Mouse (Mus musculus) CD4-positive, CD25-positive, alpha-beta regulatory T cell, adult 4 months (primary cell): Measurements from ENCODE around the gene Rpn2. TPM values are rescaled to one million over a fixed set of nuclear protein-coding genes. Genes with fewer than 3 reads are reported as not detected.

Experiments
- ATAC-seq: one replicate; pipeline ENCODE4 v1.8.0; 2017
- polyA plus RNA-seq, 2 experiments: library from polyadenylated mRNA; unstranded; fragments of 100-300 nt; shearing (Covaris generic); gene quantifications; one replicate each; pipeline ENCODE4 v1.2.1; 2017

The Rpn2 gene
- polyA plus RNA-seq, 2 experiments from 2014 or later, result 208 to 271 TPM

DNA sequence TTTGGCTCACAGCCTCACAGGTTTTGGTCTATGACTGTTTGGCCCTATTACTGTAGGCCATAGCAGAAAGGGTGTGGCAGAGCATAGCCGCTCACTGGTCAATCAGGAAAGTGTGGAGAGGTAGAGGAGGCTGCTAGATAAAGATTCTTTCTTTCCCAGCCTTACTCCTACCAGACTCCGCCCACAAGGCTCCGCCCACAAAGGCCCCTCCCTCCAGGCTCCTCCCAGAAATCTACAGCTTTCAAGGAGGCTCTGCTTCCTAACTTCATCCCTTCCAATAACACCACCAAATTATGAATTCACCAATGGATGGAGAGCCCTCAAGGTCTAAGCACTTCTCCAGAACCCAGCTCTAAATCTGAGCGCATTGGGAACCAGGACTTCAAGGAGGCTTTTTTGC lies 74.4 kb downstream of the Rpn2 start:
- ATAC-seq, result no peak

DNA sequence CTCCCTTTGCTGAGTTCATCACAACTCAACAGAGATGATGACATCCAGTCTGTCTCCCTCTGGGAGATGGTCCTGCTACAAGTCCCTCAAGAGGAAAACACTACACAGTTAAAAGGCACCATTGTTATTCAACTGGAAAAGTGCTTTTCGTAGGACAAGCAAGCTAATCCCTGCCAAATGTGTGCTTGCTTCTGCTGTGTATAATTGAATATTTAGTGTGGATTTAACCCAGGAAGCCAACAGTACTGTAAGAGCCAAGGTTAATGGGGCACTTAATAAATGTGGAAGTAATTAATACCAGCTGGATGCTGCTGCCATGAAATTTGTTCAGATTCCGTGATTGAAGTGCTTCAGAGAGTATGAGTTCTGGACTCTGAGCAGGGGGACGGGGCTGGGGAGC lies 75.3 kb downstream of the Rpn2 start:
- no peak for ATAC-seq

DNA sequence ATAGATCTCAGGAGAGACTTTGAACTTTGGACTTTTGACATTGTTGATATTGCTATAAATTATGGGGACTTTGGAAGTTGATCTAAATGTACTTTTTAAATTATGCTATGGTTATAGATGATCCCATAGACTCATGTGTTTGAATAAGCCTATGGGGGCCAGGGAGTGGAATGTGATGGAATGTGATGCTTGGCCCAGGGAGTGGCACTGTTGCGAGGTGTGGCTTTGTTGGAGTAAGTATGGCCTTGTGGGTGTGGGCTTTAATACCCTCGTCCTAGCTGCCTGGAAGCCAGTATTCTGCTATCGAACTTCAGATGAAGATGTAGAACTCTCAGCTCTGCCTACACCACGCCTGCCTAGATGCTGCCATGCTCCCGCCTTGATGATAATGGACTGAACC lies 81.2 kb downstream of the Rpn2 start:
- ATAC-seq, result no peak

DNA sequence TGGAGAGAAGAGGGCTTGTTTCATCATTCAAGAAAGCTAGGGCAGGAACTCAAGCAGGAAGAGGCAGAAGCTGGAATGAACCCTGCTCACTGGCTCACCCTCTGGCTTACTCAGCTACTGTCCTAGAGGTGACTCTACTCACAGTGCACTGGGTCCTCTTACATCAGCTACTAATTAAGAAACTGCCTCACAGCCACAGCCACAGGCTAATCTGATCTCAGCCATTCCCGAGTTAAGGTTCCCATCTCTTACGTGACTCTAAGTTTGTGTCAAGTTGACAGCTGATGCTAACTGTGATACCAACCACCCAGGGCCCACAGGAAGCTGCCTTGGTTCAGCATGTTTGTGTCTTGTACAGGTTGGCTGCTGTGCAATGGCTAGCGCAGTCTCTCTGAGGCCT lies 84.2 kb downstream of the Rpn2 start:
- no peak for ATAC-seq

DNA sequence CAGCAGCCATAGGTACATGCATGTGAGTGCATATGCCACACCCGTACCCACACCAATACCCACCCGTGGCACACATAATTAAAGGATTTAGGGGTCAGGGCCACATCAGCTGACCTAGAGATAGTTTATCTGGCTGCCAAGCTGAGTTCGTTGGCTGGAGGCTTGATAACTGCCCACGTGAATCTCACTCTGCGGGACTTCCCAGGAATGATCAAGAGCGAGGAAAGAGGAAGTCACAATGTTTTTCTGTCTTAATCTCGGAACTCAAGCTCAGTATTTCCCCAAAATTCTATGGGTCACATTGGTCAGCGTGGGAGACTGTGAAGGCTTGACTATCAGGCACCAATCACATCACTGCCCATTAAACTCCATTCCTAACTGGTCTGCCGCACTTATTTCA lies 87.9 kb downstream of the Rpn2 start:
- ATAC-seq, result no peak

DNA sequence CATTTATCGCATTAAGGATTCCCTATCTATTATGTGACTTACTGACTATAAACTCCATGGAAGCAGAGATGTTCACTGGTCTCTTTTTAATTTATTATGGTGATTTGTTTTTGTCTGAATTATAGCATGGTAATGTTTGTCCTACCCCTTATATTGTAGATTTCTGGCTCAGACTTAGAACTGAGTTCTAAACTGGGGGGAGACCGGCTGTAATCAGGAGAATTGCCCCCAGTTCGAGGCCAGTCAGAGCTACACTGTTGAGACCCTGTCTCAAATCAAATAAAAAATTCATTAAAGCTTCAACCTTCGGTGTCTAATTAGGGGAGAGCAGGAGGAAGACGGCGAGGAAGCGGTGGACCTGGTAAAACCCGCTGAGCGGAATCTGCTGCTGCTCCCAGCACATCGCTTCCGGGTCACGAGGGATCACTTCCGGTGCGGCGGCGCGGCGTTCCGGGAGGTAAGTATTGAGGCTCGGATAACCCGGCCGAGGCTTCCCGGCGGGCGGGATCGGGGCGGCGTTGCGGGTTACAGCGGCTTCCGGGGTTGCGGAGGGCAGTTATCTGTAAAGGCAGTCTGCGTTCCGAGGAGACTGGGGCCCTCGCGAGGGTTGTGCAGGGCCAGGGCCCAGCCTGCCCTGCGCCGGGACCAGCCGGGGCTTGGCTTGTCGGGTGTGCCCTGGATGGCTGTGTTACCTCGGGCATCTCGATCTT lies 88.5 kb downstream of the Rpn2 start, which contains the start of gene Manbal:
Gene Manbal, plus strand, starts transcription at position 411 of the 710 bp plus-strand sequence.
- ATAC-seq, result peak; percentile 94

DNA sequence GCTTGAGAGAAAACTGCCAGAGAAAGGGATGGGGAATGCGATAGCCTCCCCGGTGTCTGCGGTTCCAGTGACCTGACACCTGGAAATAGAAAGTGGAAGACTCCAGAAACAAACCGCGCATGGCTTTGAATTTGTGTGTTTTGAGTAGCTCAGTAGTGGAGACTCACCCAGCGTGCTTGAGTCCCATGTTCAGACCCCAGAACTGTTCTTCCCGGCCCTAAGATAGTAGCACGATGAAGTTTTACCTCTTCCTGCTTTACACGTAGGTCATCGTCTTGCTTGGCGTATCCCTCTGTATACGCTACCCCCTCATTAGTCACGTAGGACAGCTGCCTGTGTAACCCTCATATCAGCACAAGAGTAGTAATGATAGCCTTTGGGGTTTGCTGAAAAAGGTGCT lies 89.2 kb downstream of the Rpn2 start:
- peak; percentile 32 for ATAC-seq

DNA sequence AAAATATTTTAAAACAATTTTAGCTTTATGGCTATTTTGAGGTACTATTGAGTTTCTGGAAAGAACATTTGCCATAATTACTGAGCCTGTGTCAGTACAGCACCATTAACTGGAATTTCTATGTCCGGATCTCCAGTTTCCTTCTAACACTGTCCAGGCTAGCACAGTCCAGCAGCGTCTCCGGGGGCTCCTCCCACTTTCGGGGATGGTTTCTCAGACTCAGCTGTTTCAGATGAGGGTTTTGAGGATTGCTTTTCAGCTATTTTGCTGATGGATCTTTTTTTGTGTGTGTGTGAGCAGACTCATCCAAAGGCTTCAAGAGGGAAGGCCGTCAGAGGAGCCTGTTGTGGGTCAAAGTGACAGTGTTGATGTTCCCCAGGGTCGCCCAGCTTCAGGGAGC lies 92.9 kb downstream of the Rpn2 start:
- no peak for ATAC-seq

DNA sequence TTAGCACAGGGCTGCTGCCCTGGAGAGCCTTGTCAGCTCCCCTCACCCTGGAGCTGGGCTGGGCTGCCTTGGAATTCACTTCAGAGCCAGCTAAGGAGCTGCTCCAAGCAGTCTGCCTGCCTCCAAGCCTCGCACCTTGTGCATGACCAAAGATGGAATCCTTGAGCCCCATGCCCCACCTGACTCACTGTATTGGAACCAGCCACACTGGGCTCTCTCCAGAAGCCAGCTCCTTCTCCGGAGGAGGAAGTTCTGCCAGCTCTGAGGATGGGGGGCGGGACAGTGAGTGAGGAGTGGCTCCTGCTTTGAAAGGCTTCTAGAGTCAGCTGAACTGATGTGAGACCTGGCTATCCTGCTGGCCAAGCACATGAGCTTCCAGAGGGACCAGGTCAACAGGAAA lies 94.9 kb downstream of the Rpn2 start:
- no peak for ATAC-seq

DNA sequence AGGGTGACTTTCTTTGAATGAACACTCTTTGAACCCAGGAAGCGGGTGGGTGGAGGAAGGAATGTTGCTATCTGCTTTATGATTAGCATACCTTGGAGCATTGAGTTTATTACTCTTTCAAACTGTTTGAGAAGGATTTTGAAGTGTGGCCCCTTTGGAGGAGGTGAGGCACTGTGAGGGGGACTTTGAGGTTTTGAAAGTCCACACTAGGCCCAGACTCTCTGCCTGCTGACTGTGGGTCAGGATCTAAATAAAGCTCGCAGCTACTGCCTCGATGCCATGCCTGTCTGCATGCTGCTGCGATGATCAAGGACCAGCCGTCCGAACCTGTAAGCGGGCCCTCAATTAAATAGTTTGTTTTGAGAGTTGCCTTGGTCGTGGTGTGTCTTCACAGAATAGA lies 96.2 kb downstream of the Rpn2 start:
- no peak for ATAC-seq

Other genes starting within 250 kb of the Rpn2 start
- gene Soga1, start 199.8 kb upstream of the Rpn2 start, polyA plus RNA-seq, result under 1 TPM in 1 of 2 experiments, not detected in 1; 0.16 TPM
- not detected for gene Tldc2, start 192.0 kb upstream of the Rpn2 start, polyA plus RNA-seq
- 100 to 1,000 TPM; 611 to 673 TPM for gene Samhd1, start 143.8 kb upstream of the Rpn2 start, polyA plus RNA-seq
- gene Rbl1, start 74.5 kb upstream of the Rpn2 start, polyA plus RNA-seq, result 10 to 100 TPM; 19.3 to 23.4 TPM
- not detected for gene Mroh8, start 532 bp downstream of the Rpn2 start, polyA plus RNA-seq
- not detected for gene Ghrh, start 68.5 kb downstream of the Rpn2 start, polyA plus RNA-seq
- gene Manbal, start 88.6 kb downstream of the Rpn2 start, polyA plus RNA-seq, result 10 to 100 TPM; 41.4 to 59.3 TPM
- 1 to 10 TPM; 1.6 to 2.0 TPM for gene Src, start 139.4 kb downstream of the Rpn2 start, polyA plus RNA-seq